Mouse (Mus musculus) frontal cortex, postnatal 36 days (tissue): ENCODE measurements at regions not wholly inside any gene's neighbourhood (a gene's known extent, or its start where the extent isn't known, plus 50 kb on each side); places are given as distances from the start of the nearest gene placed in this dataset.
A peak's percentile ranks its signal among the peaks of the same experiment; 100 is the strongest.
"Not testable (repeated sequence)": the region's sequence is repeated elsewhere in the genome, so short reads cannot be mapped to it uniquely, and the experiment has no call there.

Experiments used
- DNase-seq, 2 experiments: peaks; one replicate each; pipeline ENCODE4 v3.0.0; 2022; ENCODE audit warnings: low spot score in 2 of 2

- DNase-seq, result no peak
Measured at GRCm38 (mm10) chr14:9492228-9492627, 826.2 kb upstream of the 4930452B06Rik start.

DNA sequence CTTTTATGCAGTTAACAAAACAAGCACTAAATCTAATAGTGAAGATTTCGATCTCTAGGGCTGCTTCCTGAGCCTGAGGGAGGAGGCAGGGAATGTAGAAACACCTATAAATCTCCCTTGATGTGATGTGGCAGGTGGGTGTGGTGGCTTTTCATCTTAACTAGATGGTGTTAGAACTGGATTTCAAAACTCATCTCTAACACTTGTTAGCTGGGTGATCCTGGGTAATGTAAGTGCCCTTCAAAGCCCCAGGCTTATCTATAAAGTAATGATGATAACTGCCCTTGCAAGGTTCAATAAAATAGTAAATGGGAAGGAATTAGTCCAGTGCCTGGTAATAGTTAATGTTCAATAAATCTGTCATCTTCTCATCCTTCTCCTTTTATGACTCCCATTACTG lies 822.5 kb upstream of the 4930452B06Rik start:
- no peak for DNase-seq

GRCm38 (mm10) chr14:9478981-9479380 lies 812.9 kb upstream of the 4930452B06Rik start:
- DNase-seq, result no peak

GRCm38 (mm10) chr14:9475169-9475568 lies 809.1 kb upstream of the 4930452B06Rik start:
- peak; percentile 10 to 15 for DNase-seq

- no peak for DNase-seq
Measured at GRCm38 (mm10) chr14:9469686-9470085, 803.6 kb upstream of the 4930452B06Rik start.

DNA sequence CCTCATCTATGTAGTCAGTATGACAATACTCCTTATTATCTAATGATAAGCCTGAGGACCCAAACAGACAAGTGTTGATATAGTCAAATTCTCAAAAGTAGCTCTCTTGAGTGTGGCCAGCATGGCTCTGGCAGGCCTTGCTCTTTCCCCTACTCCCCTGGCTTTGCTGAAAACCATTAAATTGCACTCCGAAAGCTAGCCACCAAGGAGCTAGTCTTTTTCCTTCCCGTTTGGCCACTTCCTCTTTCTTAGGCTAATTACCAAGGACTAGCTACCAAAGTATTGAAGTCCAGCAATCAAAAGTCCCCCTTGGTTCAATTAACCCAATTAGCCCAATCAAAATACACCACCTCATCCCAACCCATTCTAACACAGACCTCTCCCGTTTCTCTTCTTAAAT lies 802.6 kb upstream of the 4930452B06Rik start:
- DNase-seq, result no peak

GRCm38 (mm10) chr14:9467690-9468458 lies 801.8 kb upstream of the 4930452B06Rik start:
- no peak for DNase-seq

GRCm38 (mm10) chr14:9460006-9460405 lies 794.0 kb upstream of the 4930452B06Rik start:
- peak; percentile 20 to 48 for DNase-seq

GRCm38 (mm10) chr14:9458856-9459255 lies 792.8 kb upstream of the 4930452B06Rik start:
- no peak for DNase-seq

DNA sequence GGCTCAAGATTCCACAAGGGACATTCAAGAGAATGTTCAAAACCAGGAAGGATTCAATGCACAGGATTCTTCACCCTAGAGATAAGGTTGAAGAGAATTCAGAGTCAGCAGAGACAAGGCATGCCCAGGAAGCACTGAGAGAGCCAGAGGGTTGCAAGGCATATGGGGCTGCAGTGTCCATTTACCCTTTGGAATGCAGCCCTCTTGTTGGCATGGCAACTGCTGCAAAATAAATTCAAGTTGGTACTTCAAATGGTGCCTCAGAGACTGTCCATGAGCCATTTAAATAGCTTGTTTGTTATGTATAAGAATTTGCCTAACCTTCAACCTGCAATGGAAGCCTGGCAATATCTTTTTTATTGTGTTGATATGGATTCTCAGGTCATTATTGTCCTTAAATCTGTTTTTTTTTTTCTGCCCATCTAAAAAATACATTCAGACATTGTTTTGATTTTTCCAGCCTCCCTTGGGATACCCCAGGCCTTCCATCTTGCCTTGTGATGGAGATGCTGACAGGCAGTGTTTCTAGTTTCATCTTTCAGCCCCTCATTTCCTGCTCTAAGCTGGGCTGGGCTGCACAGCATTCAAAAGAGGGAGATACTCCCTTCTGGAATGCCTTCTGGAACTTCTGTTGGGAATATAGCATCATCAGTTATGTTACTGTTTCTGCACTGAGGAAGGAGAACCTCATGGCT lies 791.9 kb upstream of the 4930452B06Rik start:
- no peak for DNase-seq

DNA sequence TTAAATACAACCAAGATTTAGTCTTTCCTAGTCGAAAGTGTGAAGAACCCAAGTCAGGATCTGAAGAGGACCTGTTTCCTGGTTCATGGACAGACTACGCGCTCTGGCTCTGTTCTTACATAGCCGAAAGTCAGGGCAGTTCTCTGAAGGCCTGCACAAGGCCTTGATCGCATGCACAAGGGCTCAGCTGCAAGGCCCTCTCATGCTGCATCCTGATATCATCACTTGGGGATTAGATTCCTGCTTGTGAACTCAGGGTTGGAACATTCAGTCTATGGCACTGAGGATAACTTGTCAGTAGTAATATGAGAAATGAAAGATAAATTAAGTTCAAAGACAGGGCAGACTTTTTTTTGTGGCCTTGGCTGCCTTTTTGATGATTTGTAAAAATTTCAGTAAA lies 789.9 kb upstream of the 4930452B06Rik start:
- no peak for DNase-seq

GRCm38 (mm10) chr14:9449942-9450341 lies 783.9 kb upstream of the 4930452B06Rik start:
- peak; percentile 27 to 28 for DNase-seq

DNA sequence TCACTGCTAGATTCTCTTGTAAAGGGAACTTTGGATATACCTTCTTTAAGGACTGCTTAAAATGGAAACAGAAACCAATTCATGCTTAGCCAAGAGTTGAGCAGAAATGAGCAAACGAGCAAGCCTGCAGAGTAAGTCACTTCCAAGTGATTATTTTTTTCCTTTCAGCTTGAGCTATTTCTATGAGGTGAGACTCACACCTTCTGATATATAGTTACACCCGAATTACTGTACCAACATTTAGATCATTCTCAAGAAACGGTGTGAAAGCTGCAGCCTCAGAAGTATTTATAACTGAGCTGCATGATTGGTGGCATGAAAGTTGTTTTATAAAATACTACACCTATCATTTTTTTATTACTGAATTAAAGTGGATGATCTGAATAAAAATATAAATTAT lies 771.9 kb upstream of the 4930452B06Rik start:
- DNase-seq, result peak in 1 of 2 experiments; percentile 26

- no peak for DNase-seq
Measured at GRCm38 (mm10) chr14:9435136-9435535, 769.1 kb upstream of the 4930452B06Rik start.

DNA sequence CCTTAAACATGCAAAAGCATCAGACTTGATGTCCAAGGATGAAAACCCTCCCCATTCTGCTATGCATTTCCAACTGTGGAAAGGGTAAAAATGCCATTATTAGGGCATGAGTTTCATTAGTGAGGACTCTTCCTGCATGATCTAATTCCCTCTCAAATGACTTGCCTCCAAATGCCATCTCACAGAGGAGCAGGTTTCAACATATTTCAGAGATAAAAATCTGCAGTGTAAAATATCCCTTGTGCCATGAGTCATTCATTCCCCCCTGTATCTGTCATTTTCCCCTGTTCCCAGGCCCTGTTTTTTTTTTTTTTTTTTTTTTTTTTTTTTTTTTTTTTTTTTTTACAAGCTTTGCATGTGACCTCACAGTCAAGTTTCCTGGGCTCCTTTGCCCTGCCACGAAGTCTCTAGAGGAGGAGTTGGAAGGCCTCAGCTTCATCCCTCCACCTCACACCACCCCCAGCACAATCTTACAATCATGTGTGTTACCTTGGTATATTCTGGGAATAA lies 767.1 kb upstream of the 4930452B06Rik start:
- no peak for DNase-seq

- DNase-seq, result no peak
Measured at GRCm38 (mm10) chr14:9431798-9432197, 765.8 kb upstream of the 4930452B06Rik start.

- no peak for DNase-seq
Measured at GRCm38 (mm10) chr14:9411822-9412403, 745.9 kb upstream of the 4930452B06Rik start.

GRCm38 (mm10) chr14:9403688-9404087 lies 737.6 kb upstream of the 4930452B06Rik start:
- DNase-seq, result no peak

DNA sequence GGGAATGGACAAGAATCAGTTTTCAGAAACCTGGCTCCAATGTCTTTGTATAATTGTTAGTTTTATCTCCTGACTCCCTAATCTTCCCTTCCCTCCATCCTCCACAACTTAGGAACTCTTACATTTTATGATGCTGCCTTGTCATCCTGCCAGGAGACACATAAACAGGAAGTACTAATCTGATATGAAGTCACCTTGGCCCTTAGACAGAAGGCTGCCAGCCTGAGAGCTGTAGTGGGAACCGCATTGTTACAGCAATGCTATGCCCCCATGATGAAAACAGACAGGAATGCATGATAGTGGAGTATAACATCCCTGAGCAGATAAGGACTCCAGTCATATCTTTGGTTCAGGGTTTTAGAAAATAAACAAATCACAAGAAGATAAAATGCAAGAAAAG lies 734.8 kb upstream of the 4930452B06Rik start:
- DNase-seq, result no peak

DNA sequence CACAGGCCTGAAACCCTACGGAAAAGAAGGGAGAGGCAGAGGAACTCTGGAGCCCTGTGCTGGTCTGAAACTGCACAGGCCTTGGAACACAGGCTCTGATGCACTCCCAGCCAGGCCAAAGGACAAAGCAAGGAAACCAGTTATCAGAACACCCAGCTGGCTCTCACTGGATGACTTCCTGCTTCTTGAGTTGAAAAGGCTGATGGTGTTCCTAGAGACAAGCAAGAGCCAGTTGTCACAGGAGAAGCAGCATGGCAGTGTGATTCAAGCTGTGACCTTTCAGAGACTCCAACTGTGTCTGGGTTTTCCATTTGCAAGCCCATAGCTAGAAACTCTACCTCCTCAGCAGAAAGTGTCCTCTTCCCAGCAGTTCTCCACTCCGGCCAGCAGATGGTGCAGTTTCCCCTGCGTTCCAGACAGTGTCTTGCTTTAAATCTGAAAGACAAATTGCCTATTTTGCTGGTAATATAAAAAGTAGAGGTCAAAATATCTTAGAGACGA lies 727.3 kb upstream of the 4930452B06Rik start:
- peak; percentile 79 to 81 for DNase-seq

DNA sequence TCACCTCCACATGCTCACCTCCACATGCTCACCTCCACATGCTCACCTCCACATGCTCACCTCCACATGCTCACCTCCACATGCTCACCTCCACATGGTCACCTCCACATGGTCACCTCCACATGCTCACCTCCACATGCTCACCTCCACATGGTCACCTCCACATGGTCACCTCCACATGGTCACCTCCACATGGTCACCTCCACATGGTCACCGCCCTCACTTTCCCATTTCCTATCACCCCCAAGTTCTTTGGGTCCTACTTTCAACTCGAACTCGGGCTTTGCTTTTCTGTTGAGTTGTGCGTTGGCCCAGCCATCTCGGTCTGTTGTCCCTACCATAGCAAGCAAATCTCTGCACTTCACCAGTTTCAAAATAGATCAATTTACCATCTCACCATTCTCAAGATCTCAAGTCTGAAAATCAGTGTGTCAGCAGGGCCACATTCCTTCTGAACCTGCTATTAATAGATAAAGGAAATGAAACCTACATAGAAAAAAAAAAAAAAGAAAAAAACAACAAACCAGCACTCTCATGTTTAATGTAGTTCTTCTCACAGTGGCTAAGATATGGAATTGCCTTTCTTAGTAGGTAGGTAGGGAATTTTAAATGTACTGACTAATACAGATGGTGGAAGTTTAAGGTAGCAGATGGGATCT lies 724.0 kb upstream of the 4930452B06Rik start:
- DNase-seq, result not testable (repeated sequence)

- no peak for DNase-seq
Measured at GRCm38 (mm10) chr14:9389180-9389579, 723.1 kb upstream of the 4930452B06Rik start.
